In genomic region chr13:55714501-55715166, GRCm38 (mm10) we compare ENCODE assay signal across 8 mouse cellular contexts. TPM values are rescaled to one million over a fixed set of nuclear protein-coding genes. Genes with fewer than 3 reads are reported as not detected.
A peak's percentile ranks its signal among the peaks of the same experiment; 100 is the strongest.
DNase-seq lines count a peak whose midpoint lies in the region; ATAC-seq and TF ChIP-seq lines count a peak whose summit lies in the region.

TSS of gene Txndc15 (plus strand) at chr13:55714650.

- H3K27me3 ChIP-seq in forebrain, embryonic 16.5 days (replicated peaks; ENCODE audit: control insufficient read depth, insufficient read depth, low read length): no peaks in the 10 kb centered on the region
- H3K27me3 ChIP-seq in liver, postnatal 0 days (ENCODE audit: insufficient read depth, low read length): no peaks in the 10 kb centered on the region
- H3K27me3 ChIP-seq in neural tube, embryonic 13.5 days: no peaks in the 10 kb centered on the region
- no peaks in the 10 kb centered on the region for H3K27me3 ChIP-seq in testis, adult 2 months (ENCODE audit: control insufficient read depth, insufficient read depth, low read length)

- H3K36me3 ChIP-seq in ES-E14 (ENCODE audit: control insufficient read depth, insufficient read depth, low read length, poor library complexity, severe bottlenecking): no peaks in the 10 kb centered on the region
- peaks cover 3% of the 10 kb centered on the region; the same call in 1 of the 2 replicates for H3K36me3 ChIP-seq in forebrain, embryonic 16.5 days (ENCODE audit: control insufficient read depth, insufficient read depth)
- H3K36me3 ChIP-seq in liver, postnatal 0 days (replicated peaks; ENCODE audit: insufficient read depth, low read length): peaks cover 4% of the 10 kb centered on the region
- H3K36me3 ChIP-seq in neural tube, embryonic 13.5 days: peaks cover 22% of the 10 kb centered on the region
- H3K36me3 ChIP-seq in testis, adult 2 months (ENCODE audit: control insufficient read depth, insufficient read depth, low read length): no peaks in the 10 kb centered on the region

- H3K9me3 ChIP-seq in ES-E14 (ENCODE audit: control insufficient read depth, insufficient read depth, low read depth, low read length): no peaks in the 10 kb centered on the region
- H3K9me3 ChIP-seq in forebrain, embryonic 16.5 days (ENCODE audit: control insufficient read depth, low read length): no peaks in the 10 kb centered on the region
- H3K9me3 ChIP-seq in liver, postnatal 0 days (ENCODE audit: low read length): no peaks in the 10 kb centered on the region
- no peaks in the 10 kb centered on the region for H3K9me3 ChIP-seq in neural tube, embryonic 13.5 days

- DNase-seq in ES-E14 (ENCODE audit: low read depth, low spot score): peak; percentile 69
- peak; percentile 85 to 95 for DNase-seq in cerebellum, adult 18-20 months
- peak; percentile 74 for DNase-seq in heart, postnatal 25 days (ENCODE audit: low spot score)
- peak; percentile 88 for DNase-seq in layer of hippocampus, adult 11-12 months (ENCODE audit: low spot score)
- peak; percentile 92 for DNase-seq in liver, postnatal 0 days

- peaks cover 0 to 2% of the 10 kb centered on the region in 2 experiments; a peak in 1 of 4 replicates for H3K4me1 ChIP-seq in ES-E14 (ENCODE audit: control insufficient read depth in 2 of 2, insufficient read depth in 2 of 2, low read length in 2 of 2, poor library complexity in 1 of 2)
- peaks cover 20% of the 10 kb centered on the region for H3K4me1 ChIP-seq in forebrain, embryonic 16.5 days (replicated peaks; ENCODE audit: control insufficient read depth, insufficient read depth, low read length)
- peaks cover 10% of the 10 kb centered on the region; the same call in 1 of the 2 replicates for H3K4me1 ChIP-seq in liver, postnatal 0 days (ENCODE audit: insufficient read depth)
- H3K4me1 ChIP-seq in neural tube, embryonic 13.5 days (replicated peaks): peaks cover 33% of the 10 kb centered on the region
- H3K4me1 ChIP-seq in testis, adult 2 months (ENCODE audit: control insufficient read depth, insufficient read depth, low read length): peaks cover 9% of the 10 kb centered on the region

- TF ChIP-seq CTCF in liver, postnatal 0 days (IDR thresholded peaks at IDR 0.05; ENCODE audit: low read depth): no peak
- TF ChIP-seq CTCF in testis, adult 2 months (IDR thresholded peaks at IDR 0.05; ENCODE audit: control insufficient read depth, insufficient read depth, insufficient replicate concordance, low read depth, low read length): no peak

- intact Hi-C loops in heart, postnatal 25 days (cut with DNase I): loop anchor here (2.0 kb wide), 1 partner anchor 14 kb away; no protein-coding TSS in a partner anchor

- peak within 1 kb of the TSS; percentile 64 for H3K4me2 ChIP-seq in forebrain, embryonic 16.5 days (ENCODE audit: low read length)
- H3K4me2 ChIP-seq in liver, postnatal 0 days (ENCODE audit: low read depth, low read length): peak within 1 kb of the TSS; percentile 86
- H3K4me2 ChIP-seq in neural tube, embryonic 13.5 days: peak within 1 kb of the TSS; percentile 73

- ATAC-seq in forebrain, embryonic 16.5 days: peak; percentile 96
- ATAC-seq in liver, postnatal 0 days: peak; percentile 98
- ATAC-seq in neural tube, embryonic 13.5 days (ENCODE audit: low read depth): peak; percentile 95

- H3K9ac ChIP-seq in ES-E14 (ENCODE audit: insufficient read depth, low read depth, low read length, poor library complexity, severe bottlenecking): peak within 1 kb of the TSS; percentile 94
- peak within 1 kb of the TSS; percentile 96 for H3K9ac ChIP-seq in forebrain, embryonic 16.5 days (replicated peaks; ENCODE audit: low read depth, low read length)
- H3K9ac ChIP-seq in liver, postnatal 0 days (replicated peaks): peak within 1 kb of the TSS; percentile 99
- H3K9ac ChIP-seq in neural tube, embryonic 13.5 days: peak within 1 kb of the TSS; percentile 96

- in situ Hi-C loops in ES-E14 (cut with MboI; ENCODE audit: low sequenced_read_pairs in 2 of 2, unreplicated experiment in 2 of 2): no loop called here

- TF ChIP-seq POLR2A in testis, adult 2 months (IDR thresholded peaks at IDR 0.05; ENCODE audit: control insufficient read depth, low read depth, low read length): peak; percentile 87

- H3K27ac ChIP-seq in ES-E14 (ENCODE audit: insufficient read depth, low read depth, low read length, poor library complexity, severe bottlenecking): peak within 1 kb of the TSS; percentile 11
- peak within 1 kb of the TSS; percentile 93 for H3K27ac ChIP-seq in forebrain, embryonic 16.5 days (ENCODE audit: low read length)
- H3K27ac ChIP-seq in liver, postnatal 0 days (ENCODE audit: low read depth): peak within 1 kb of the TSS; percentile 93
- peak within 1 kb of the TSS; percentile 98 for H3K27ac ChIP-seq in neural tube, embryonic 13.5 days (replicated peaks)
- H3K27ac ChIP-seq in testis, adult 2 months (ENCODE audit: control insufficient read depth, insufficient read depth, low read depth, low read length): peak within 1 kb of the TSS; percentile 89

- H3K4me3 ChIP-seq in ES-E14 (ENCODE audit: insufficient read depth in 1 of 2, low read depth in 1 of 2, low read length in 2 of 2, poor library complexity in 1 of 2, severe bottlenecking in 1 of 2): peak within 1 kb of the TSS; percentile 95 to 96
- H3K4me3 ChIP-seq in forebrain, embryonic 16.5 days (replicated peaks; ENCODE audit: low read length): peak within 1 kb of the TSS; percentile 91
- H3K4me3 ChIP-seq in liver, postnatal 0 days (ENCODE audit: low read depth, low read length): peak within 1 kb of the TSS; percentile 95
- H3K4me3 ChIP-seq in neural tube, embryonic 13.5 days: peak within 1 kb of the TSS; percentile 93
- H3K4me3 ChIP-seq in testis, adult 2 months (ENCODE audit: control insufficient read depth, low read depth, low read length): peak within 1 kb of the TSS; percentile 92

- TF ChIP-seq EP300 in liver, postnatal 0 days (IDR thresholded peaks at IDR 0.05; ENCODE audit: low read depth): no peak

- WGBS in forebrain, embryonic 16.5 days: under 1% methylated on average over 49 of the region's 63 CpGs
- WGBS in liver, postnatal 0 days (ENCODE audit: insufficient replicate concordance): under 1% methylated on average over 52 of the region's 63 CpGs
- under 1% methylated on average over 63 of the region's 63 CpGs for WGBS in neural tube, embryonic 13.5 days

TF ChIP-seq in ES-E14, 5 proteins besides CTCF, POLR2A, EP300 and RAD21:
- no peak for TF ChIP-seq ZNF384 (IDR thresholded peaks at IDR 0.05; ENCODE audit: low read depth, low read length)
- peak; percentile 90 for TF ChIP-seq HCFC1 (IDR thresholded peaks at IDR 0.05; ENCODE audit: borderline replicate concordance, insufficient read depth, low read length)

RNA-seq across cellular contexts. Expression of gene Txndc15, which starts in this region (rescaled TPM):
- total RNA-seq in ES-E14 (2012; rRNA removed): 56.9 and 61.5 TPM in 2 replicates
- 121 and 125 TPM in 2 replicates for polyA plus RNA-seq in forebrain, embryonic 16.5 days (2015; fragmentation: Nextera tagmentation; extraction: Ambion mirVana)
- 10 to 100 TPM; 38.0 to 38.2 TPM for total RNA-seq in heart, postnatal 25 days (2021)
- 42.3 and 44.9 TPM in 2 replicates for polyA plus RNA-seq in liver, postnatal 0 days (2015; fragmentation: Nextera tagmentation; extraction: Ambion mirVana)
- polyA plus RNA-seq in neural tube, embryonic 13.5 days (2015; fragmentation: Nextera tagmentation; extraction: Ambion mirVana): 132 and 144 TPM in 2 replicates
- polyA plus RNA-seq in testis, adult 2 months (2012; rRNA removed): 7.8 and 8.1 TPM in 2 replicates

Comparison
In these comparisons a context has a peak if more than half of its experiments do, and no peak if none do; other contexts are left out.
1. Peak in every context shown above with its lines: DNase-seq, ATAC-seq, H3K4me3 ChIP-seq and H3K27ac ChIP-seq.
2. H3K27ac ChIP-seq: peak in every context shown above with its lines; median percentile 98 in neural tube, embryonic 13.5 days; 93 in forebrain, embryonic 16.5 days; 93 in liver, postnatal 0 days; 89 in testis, adult 2 months; 11 in ES-E14.